Mouse (Mus musculus): ENCODE data around the gene Lrrc37a. TPM values are rescaled to one million over a fixed set of nuclear protein-coding genes. Genes with fewer than 3 reads are reported as not detected.
"Not testable (repeated sequence)": the region's sequence is repeated elsewhere in the genome, so short reads cannot be mapped to it uniquely, and the experiment has no call there.

Gene Lrrc37a
- total RNA-seq (2014; fragmentation: Nextera tagmentation) (not detected in 2 replicates), total RNA-seq (2017) (not detected in 2 replicates)

DNA sequence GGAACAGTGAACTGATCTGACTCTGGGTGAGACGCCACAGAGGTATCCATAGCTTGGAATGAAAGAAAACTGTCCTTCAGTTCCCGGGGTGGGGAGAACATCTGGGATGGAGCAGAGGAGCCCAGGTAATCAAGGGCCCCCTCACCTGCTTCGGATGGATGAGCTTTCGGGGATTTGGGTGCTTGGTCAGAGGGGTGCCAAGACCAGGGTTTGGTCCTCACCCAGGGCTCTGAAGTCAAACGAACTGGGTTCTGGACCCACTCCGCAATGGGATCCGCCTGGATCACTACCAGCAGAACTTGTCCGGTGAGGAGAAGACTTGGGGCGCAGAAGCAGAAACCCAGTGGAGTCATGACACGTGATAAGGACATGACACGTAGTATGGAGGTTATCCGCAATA lies at the start of gene Lrrc37a:
Lrrc37a (minus strand) TSS at position 101 of the 400 bp plus-strand sequence.
- ATAC-seq (replicated peaks; ENCODE audit: low FRiP score, low TSS enrichment, poor library complexity, severe bottlenecking), result no peak

DNA sequence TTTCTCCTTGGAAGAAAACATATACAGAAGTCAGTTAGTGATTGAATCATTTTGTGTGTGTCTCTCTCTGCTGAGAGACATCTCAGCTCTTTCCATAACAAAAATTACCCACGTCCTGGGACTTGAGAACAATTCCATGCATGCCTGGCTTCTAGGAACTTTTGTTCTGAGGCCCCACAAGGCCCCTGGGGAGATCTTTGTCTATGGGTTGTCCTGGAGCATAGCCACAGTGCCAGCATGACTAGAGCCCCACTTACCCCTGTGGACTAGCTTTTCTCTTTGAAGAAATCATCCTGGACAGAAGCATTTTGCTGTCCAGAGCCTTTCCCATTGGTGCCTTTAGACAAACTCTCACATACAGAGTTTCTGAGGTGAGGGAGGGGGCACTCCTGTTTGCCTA lies 30.6 kb upstream of the Lrrc37a start:
- not testable (repeated sequence) for ATAC-seq (replicated peaks; ENCODE audit: low FRiP score, low TSS enrichment, poor library complexity, severe bottlenecking)

DNA sequence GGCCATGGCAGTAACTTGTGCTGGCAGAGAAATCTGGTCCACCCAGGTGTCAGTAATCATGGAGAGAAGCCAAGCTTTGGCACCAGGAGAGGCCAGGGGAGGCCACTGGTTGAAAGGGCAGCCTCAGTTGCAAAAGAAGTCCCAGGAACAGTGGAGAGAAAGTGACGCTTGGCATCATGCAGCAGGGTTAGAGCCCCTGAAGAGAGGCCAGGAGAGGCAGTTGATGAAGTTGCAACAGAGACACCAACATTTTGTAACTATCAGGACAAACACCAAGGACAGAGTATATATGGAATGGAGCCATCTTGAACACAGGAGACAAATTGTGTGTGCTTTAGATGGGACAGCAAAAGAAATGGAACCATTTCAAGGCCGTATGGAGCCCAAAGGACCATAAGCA lies 7.7 kb upstream of the Lrrc37a start:
- ATAC-seq (replicated peaks; ENCODE audit: low FRiP score, low TSS enrichment, poor library complexity, severe bottlenecking), result no peak

DNA sequence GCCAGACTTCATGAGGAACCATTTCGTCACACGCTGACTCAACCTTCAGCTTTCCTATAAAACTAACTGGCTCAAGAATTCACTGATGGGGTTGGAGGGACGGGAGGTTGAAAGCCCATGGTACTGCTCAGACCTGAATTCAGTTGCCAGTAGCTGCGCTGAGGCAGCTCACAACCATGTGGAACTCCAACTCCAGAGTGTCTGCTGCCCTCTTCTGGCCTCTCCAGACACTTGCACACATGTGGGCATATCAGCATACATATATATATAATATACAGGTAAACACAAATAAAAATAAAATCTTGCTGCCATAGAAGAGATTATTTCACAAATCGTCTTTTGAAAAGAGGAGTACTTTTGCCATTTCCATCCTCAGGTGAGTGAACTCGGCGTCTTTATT lies 40.0 kb downstream of the Lrrc37a start:
- ATAC-seq (replicated peaks; ENCODE audit: low FRiP score, low TSS enrichment, poor library complexity, severe bottlenecking), result peak; percentile 80

DNA sequence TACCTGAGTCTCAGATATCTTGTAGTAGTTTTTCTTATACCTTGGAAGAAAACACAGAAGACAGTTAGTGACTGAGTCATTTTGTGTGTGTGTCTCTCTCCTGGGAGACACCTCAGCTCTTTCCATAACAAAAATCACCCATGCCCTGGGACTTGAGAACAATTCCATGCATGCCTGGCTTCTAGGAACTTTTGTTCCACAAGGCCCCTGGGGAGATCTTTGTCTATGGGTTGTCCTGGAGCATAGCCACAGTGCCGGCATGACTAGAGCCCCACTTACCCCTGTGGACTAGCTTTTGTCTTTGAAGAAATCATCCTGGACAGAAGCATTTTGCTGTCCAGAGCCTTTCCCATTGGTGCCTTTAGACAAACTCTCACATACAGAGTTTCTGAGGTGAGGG lies 53.3 kb downstream of the Lrrc37a start:
- ATAC-seq (replicated peaks; ENCODE audit: low FRiP score, low TSS enrichment, poor library complexity, severe bottlenecking), result not testable (repeated sequence)

DNA sequence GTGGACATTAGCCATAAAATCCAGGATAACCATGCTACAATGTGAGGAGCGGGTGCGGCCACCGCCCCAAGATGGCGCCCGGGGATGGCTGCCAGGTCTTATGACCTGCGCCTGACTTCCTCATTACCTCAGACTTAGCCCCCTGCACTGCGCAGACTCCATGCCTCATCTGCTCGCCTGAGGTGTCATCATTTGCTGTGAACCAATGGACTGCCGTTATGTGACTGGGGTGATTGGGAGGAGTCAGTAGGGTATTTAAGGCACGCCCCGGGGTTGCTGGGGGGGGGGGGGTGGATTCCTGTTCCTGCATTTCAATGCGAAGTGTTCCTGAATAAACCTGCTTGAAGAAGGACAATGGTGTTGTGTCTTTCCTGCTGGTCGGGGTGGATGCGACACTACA lies 54.7 kb downstream of the Lrrc37a start:
- not testable (repeated sequence) for ATAC-seq (replicated peaks; ENCODE audit: low FRiP score, low TSS enrichment, poor library complexity, severe bottlenecking)

DNA sequence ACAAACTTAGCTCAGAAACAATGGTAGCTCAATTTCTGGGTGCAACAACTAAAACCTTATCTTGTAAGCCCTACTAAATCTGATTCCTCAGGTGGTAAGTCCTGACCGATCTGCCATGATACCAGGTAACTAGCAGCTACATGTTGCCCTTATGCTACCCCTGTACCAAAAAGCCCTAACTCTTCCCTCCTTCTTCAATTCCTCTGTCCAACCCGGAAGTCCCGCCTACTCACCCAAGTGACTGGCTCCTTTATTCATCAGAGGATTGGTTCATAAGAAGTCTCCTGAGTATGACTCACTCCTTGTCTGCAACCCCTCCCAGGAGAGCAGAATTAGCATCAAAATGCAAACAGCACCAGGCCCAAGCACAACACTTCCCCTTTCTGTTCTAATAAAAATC lies 60.7 kb downstream of the Lrrc37a start:
- ATAC-seq (replicated peaks; ENCODE audit: low FRiP score, low TSS enrichment, poor library complexity, severe bottlenecking), result no peak

DNA sequence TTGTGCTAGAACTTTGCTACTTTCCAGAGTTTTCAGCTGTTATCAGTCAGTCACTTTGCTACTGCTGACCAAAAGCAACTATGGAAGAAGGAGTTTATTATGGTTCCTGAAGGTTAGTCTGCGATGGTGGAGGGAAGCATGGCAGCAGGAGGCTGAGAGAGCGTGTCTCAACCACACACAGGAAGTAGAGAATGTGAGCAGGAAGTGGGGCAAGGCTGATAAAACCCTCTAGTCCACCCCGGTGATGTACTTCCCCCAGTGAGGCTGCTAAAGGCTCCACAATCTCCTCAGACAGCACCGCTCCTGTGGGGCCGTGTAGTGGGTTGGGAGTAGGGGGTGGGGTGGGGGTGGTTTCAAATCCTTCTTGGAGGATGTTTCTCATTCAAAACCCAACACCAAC lies 68.1 kb downstream of the Lrrc37a start:
- ATAC-seq (replicated peaks; ENCODE audit: low FRiP score, low TSS enrichment, poor library complexity, severe bottlenecking), result no peak

DNA sequence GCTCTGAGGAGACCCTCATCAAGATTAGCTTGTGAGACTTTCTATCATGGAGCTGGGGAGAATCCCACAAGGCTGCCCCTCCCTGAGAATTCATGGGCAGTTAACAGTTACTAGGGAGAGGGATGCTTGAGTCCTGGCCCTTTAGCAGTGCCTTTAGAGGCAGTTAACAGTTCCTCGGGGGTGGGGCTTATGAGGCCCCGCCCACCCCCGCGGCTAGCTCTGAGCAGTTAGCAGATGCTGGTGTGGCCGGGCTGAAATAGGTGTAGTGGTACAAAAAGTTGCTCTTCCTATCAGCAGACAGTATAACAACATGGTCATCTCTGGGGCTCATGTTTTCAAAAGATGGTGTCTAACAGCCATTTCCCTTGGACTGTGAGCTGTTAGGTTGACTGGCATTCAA lies 79.4 kb downstream of the Lrrc37a start:
- peak; percentile 60; the same call in 1 of the 2 replicates for ATAC-seq (replicated peaks; ENCODE audit: low FRiP score, low TSS enrichment, poor library complexity, severe bottlenecking)

DNA sequence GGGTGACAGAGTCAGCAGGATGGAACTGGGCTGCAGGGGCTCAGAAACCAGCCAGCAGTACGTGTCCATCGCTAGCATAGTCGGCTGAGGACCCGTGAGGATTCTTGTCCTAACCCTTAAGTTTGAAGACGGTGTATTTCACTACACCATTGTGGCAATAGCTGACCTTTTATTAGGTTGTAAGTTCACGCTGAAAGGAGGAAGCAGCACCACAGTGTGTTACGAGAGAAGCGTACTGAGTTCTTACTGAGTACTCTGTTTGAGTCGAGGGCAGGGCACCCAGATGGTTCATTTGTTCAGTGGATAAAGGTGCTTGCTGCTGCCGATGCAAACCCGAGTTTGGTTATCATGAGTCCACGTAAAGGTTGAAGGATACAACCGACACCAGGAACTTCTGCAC lies 84.7 kb downstream of the Lrrc37a start:
- ATAC-seq (replicated peaks; ENCODE audit: low FRiP score, low TSS enrichment, poor library complexity, severe bottlenecking), result no peak

DNA sequence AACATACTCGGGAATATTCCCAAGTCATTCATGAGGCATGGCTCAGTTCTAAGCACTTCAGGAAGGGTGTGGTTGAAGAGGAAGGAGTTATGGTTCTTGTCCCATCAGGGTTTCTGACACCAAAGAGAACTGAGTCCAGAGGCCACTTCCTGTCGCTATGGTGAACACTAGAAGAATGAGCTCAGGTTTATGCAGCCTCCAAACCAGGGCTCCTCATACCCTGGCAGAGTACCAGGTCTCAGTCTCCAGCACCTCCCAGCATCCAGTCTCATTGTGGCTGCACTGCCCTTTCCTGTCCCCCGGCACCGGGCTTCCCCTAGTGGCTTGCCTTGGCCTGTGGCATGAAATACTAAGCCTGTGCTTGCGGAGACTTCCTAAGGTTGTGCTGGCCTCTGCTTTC lies 85.2 kb downstream of the Lrrc37a start:
- ATAC-seq (replicated peaks; ENCODE audit: low FRiP score, low TSS enrichment, poor library complexity, severe bottlenecking), result no peak

DNA sequence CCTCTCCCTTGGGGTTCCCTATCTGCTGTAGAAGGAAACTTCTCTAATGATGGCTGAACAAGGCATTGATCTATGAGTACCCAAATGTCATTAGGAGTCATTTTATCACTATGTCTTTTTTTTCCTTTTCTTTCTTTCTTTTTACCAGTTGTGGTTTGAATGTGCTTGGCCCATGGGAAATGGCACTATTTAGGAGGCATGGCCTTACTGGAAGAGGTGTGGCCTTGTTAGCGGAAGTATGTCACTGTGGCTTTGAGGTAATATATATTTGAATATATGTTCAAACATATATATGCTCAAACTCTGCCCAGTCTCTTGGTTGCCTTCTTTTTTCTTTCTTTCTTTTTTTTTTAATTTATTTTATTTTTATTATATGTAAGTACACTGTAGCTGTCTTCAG lies 90.9 kb downstream of the Lrrc37a start:
- no peak for ATAC-seq (replicated peaks; ENCODE audit: low FRiP score, low TSS enrichment, poor library complexity, severe bottlenecking)

DNA sequence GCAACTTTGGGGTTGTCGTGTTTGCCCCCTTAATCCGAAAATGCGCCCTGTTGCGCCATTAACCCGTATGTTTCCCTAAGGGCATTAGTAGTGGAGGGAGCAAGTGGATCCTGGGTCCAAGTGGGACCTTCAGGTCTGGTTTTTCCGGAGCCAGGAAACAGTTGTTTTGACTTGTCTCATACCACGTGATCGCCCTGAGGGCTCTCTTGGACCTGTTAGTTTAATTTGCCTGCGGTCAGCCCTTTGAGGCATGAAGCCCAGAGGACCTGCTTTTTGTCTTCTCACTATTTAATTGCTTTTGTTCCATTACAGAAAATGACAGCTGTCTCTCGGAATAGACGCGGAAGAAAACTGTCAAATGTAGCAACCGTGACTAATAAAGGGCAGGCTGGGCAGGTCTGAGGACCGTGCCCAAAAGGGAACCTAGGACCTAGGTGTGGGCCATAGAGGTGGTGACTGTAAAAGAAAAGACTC lies 91.4 kb downstream of the Lrrc37a start:
- ATAC-seq (replicated peaks; ENCODE audit: low FRiP score, low TSS enrichment, poor library complexity, severe bottlenecking), result no peak

DNA sequence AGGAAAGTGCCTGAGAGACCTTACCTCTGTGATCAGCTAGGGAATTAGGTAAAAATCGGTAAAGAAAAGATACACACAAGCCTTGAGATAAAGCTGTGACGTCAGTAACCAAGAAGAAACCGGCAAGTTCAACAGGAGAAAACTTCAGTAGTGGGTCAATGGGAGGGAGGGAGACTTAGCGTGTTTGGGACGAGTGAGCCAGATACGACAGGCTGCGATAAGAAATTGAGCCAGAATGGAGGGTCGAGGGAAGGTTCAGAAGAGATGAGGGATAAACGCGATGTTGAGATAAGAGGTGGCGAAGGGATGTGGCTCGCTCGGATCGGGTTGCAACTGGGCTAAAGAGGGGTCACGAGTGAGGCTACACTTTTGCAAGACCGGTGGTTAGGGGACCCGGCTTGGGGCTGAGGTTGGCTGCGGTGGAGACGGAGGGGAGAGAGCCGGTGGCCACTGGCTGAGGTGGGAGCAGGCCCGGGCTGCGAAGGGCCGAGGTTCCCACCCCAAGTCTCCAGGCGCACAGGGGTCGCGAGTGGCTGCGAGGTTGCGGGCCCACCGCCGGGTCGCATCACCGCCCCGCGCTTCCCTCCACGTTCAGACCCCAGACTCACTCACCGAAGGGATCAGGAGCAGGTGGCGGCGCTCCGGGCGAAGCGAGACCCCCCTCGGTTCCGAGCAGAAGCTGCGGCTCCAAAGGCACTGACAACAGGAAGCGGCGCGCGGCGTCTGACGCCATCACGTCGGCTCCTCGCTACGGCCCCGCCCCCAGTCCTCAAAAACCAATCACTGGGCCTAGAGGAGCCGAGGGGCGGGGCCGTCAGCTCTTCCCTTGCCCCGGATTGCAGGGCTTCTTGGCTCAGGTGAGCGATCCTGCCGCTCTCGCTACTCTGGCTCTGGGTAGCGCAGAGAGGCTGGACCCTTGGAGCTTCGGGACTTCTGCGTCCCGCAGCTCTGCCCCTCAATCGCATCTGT lies 92.1 kb downstream of the Lrrc37a start, which contains the start of gene Plekhm1:
Plekhm1 (minus strand) TSS at position 707 of the 969 bp plus-strand sequence.
- peak; percentile 99 for ATAC-seq (replicated peaks; ENCODE audit: low FRiP score, low TSS enrichment, poor library complexity, severe bottlenecking)

DNA sequence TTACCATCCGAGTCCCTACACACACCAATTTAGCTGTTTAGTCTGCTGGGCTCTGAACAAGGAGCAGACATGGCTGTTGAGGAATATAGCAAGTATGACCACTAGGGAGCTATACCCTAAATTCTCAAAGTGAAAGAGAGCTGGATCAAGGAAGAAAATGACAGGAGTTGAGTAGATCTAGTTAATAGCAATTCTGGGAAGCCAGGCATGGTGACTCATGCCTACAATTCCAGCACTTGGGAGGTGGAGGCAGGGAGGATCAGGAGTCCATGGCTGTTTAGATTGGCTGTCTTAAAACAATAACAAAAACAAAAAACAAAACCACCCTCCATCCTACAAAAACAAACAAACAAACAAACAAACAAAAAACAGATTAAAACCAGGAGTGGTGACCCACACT lies 93.1 kb downstream of the Lrrc37a start:
- ATAC-seq (replicated peaks; ENCODE audit: low FRiP score, low TSS enrichment, poor library complexity, severe bottlenecking), result no peak

DNA sequence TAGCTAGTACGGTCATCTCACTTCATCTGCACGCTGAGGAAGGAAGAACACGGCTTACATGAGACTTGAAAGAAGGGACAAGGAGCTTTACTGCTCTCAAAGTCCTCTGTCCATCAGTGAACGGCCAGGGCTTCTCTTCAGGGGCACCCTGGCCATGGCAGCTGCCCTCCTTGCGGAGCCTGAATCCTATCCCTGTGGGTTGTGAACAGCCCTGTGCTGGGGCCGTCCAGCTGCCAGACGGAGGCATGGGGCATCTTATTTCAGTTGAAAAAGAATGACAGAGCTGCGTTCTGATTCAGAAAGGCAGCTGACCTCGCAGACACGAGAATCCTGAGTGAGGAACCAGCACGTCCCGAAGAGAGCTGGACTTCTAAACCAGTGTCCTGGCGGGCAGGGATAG lies 95.5 kb downstream of the Lrrc37a start:
- no peak for ATAC-seq (replicated peaks; ENCODE audit: low FRiP score, low TSS enrichment, poor library complexity, severe bottlenecking)

DNA sequence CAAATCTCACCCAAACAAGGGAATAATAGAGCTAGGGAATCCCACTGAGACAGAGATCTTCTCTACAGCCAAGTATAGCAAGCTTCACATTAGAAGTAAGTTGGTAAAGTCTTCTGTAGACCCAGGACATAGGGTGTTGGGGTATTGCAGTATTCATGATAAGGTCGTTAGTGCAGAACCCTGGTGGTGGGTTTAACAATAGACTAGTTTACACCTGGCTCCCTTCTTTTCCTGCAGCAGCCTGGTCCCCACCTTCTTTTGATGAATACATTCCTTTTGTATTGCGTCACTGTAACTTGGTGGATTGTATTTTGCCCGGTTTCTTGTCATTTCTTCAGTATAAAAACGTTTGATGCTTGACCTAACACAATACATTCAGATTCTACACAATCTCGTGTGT lies 97.3 kb downstream of the Lrrc37a start:
- not testable (repeated sequence) for ATAC-seq (replicated peaks; ENCODE audit: low FRiP score, low TSS enrichment, poor library complexity, severe bottlenecking)

DNA sequence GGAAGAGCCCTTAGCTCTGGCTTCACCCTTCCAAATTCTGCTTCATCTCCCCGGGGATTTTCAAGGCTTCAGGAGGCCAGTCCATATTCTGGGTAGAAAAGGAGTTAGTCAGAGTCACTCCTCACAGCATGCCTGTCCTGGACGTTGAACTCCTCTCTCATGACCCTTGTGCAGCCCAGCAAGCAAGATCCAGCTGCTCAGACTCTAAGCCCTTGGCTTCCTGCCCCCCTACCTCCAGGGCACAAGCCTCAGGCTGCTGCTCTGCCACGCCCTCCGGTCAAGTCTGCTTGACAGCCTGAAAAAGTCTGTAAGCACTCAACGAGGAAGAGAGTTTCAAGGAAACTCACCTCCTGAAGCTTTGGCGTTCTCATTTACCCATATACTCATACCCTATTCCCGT lies 97.8 kb downstream of the Lrrc37a start:
- no peak for ATAC-seq (replicated peaks; ENCODE audit: low FRiP score, low TSS enrichment, poor library complexity, severe bottlenecking)

DNA sequence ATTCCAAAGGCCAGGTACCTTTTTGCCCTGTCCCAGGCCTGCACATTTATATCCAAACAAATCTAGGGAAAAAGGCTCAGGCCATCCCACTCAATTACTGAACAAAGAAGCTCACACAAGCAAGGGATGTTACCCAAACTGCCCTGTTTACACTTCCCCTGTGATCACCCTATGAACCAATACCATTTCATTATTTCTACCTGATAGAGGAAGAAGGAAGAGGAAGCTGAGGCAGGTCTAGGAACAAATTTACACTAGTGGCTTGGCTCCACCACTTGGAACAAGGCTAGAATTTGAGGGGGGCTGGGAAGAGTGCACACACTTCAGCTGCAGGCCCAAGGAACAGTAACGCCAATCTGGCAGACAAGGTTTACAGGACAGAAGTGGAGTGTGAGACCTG lies 98.6 kb downstream of the Lrrc37a start:
- ATAC-seq (replicated peaks; ENCODE audit: low FRiP score, low TSS enrichment, poor library complexity, severe bottlenecking), result no peak

DNA sequence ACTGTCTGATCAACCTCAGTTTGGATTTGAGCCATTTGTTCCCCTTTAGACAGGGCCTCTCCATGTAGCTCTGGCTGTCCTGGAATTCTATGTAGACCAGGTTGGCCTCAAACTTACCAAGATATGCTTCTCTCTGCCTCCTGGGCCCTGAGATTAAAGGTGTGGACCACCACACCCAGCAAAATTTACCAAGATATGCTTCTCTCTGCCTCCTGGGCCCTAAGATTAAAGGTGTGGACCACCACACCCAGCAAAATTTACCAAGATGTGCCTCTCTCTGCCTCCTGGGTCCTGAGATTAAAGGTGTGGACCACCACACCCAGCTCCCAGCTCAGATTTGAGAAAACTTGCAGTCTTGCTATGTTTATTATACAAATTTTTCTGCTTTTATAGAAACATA lies 99.8 kb downstream of the Lrrc37a start:
- ATAC-seq (replicated peaks; ENCODE audit: low FRiP score, low TSS enrichment, poor library complexity, severe bottlenecking), result 0 out of 2 replicates have a peak, but pooled peaks have one; percentile 8

DNA sequence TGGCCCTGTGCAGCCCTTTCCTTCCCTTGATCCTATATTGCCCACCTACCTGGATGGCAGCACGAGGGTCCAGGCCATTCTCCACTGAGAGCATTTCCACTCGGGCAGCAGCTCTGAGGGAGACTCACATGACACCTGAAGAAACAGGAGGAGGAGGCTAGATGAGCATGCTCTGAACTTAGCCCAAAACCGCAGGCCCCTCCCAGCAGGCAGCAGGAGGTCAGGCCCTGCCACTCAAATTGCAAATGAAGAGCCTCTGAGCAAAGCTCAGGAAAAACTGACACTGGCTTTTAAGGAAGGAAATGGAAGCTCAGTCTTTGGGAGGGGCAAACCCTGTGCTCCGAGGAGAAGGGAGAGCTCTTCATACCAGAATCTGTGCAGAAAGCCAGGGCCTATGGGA lies 100.6 kb downstream of the Lrrc37a start:
- no peak for ATAC-seq (replicated peaks; ENCODE audit: low FRiP score, low TSS enrichment, poor library complexity, severe bottlenecking)
